Mouse (Mus musculus): Measurements from ENCODE around the gene Spata31.

Gene Spata31

GRCm38 (mm10) chr13:64917191-64917590, at the start of gene Spata31:
Gene Spata31, plus strand, starts transcription at chr13:64917406.
- DNase-seq (ENCODE audit: low spot score) = no peak

DNA sequence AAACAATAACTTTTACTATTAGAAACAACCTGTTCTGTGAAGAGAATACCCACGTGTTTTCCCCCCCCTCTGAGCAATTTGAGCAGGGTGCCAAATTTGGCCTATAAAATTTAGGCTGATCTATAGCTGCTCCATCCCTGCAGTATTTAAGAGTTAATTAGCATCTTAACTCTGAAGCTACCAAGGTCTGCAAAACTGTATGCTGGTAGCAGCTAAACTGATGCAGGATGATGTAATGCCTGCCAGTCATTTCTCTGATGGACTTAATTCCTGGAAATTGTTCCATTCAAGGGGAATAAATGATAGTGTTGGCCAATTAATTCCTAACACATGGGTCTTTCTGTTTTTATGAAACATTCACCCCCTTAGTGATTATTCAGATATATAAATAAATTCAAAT, 14.1 kb upstream of the Spata31 start:
- no peak for DNase-seq (ENCODE audit: low spot score)

DNA sequence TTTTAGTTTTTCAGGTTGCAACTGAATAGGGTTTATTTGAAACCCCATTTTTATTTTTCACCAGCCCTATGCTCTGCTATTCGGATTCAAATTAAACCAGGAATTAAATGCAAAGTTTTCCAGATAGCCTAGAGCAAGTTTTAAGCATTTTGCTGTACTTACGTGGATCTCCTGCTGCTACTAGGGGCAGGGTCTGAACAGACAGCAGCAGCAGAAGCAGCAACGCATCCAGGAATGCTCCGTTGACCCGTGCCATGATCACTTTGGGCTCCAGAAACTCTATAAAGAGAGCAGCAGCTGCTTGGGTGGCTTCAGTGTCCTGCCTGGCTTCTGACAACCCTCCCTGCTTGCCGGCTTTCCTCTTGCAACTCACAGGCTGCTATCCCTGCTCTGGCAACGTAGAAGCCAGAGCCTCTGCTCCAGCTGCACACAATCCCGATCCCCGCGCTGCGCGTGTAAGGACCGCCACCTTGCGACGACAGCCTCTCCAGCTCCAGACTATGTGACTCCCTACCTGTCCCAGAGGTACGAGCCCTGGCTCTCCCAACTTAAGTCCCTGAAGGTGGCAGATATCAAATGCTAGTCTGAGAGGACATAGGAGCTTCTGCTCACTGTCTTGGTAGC, 13.5 kb upstream of the Spata31 start, which contains the start of gene Cntnap3:
Gene Cntnap3 (minus strand): TSS at position 371 of the 624 bp plus-strand sequence.
- DNase-seq (ENCODE audit: low spot score) = no peak
